Mouse (Mus musculus) neural tube, embryonic 11.5 days (tissue): Measurements from ENCODE around the gene Chmp4b. TPM values are rescaled to one million over a fixed set of nuclear protein-coding genes. Genes with fewer than 3 reads are reported as not detected.

Experiments used
- ATAC-seq: fragments of 200-750 bp; cut with Nextera tagmentation; 2 replicates; pipeline ENCODE4 v1.8.0; 2017; ENCODE audit warnings: moderate number of reproducible peaks, mild to moderate bottlenecking, moderate TSS enrichment, moderate library complexity; ENCODE audit not compliant: insufficient read depth, low FRiP score, low TSS enrichment
- DNase-seq: peaks from one replicate; pipeline ENCODE4 v3.0.0-alpha.2; 2015; ENCODE audit warnings: low spot score
- H3K27ac ChIP-seq: fragments of 300-500 bp; sonication (generic); 2 replicates; pipeline ENCODE4 v1.5.1; 2014; ENCODE audit warnings: low read depth, mild to moderate bottlenecking, low read length
- H3K27me3 ChIP-seq: fragments of 300-500 bp; sonication (generic); 2 replicates; pipeline ENCODE4 v1.6.1; 2014; ENCODE audit warnings: mild to moderate bottlenecking, low read length, mixed read lengths; ENCODE audit not compliant: control insufficient read depth, insufficient read depth
- H3K36me3 ChIP-seq: fragments of 300-500 bp; sonication (generic); 2 replicates; pipeline ENCODE4 v1.6.1; 2014; ENCODE audit warnings: mild to moderate bottlenecking, low read length, moderate library complexity, mixed read lengths; ENCODE audit not compliant: control insufficient read depth, insufficient read depth
- H3K4me1 ChIP-seq: fragments of 300-500 bp; sonication (generic); 2 replicates; pipeline ENCODE4 v1.6.1; 2014; ENCODE audit warnings: low read length, mixed read lengths; ENCODE audit not compliant: control insufficient read depth, insufficient read depth
- H3K4me2 ChIP-seq: fragments of 300-500 bp; sonication (generic); 2 replicates; pipeline ENCODE4 v1.6.1; 2014; ENCODE audit warnings: low read depth, mild to moderate bottlenecking, moderate library complexity
- H3K4me3 ChIP-seq: fragments of 300-500 bp; sonication (generic); 2 replicates; pipeline ENCODE4 v1.5.1; 2014; ENCODE audit warnings: low read depth, low read length
- H3K9ac ChIP-seq: fragments of 300-500 bp; sonication (generic); 2 replicates; pipeline ENCODE4 v1.6.1; 2014; ENCODE audit warnings: mild to moderate bottlenecking, low read length
- H3K9me3 ChIP-seq: fragments of 300-500 bp; sonication (generic); 2 replicates; pipeline ENCODE4 v1.6.1; 2016; ENCODE audit warnings: low read length; ENCODE audit not compliant: control insufficient read depth
- WGBS: fragments of 180-500 bp; shearing (Covaris S2); extraction: QIAGEN DNeasy Blood & Tissue Kit; methylation state at CpG from one replicate; pipeline ENCODE4 v1.1.7; 2014; 5-methylcytosine and 5-hydroxymethylcytosine counted together
- polyA plus RNA-seq: library from polyadenylated mRNA; unstranded; fragments of >200 nt; fragmentation: Nextera tagmentation; extraction: Ambion mirVana; gene quantifications from 2 replicates; pipeline ENCODE4 v1.2.1, GENCODE M21; 2014

Gene Chmp4b
- polyA plus RNA-seq, 1 experiment from 2014 or later, result 10.5 TPM

DNA sequence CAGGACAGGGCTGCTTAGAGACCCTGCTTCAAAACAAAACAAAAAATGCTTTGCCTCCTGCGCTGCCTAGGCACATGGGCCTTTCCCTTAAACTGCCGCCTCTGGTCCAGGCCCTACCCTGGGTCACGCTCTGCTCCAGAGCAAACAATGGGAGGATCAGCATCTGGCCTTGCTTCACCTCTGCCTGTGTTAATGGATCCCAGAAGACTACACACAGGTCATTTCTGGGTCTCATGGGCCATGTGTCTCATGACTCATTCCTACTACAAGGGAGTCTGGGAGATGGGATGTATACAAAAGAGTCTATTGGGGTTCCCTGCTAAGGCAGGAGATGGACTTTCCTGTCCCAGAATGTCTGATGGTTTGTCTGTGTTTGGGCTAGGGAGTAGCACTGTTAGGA is 45.2 kb downstream of the Chmp4b start:
- Histone ChIP-seq H3K4me2 (no peak overlapping the region), H3K36me3 (0 out of 2 replicates have a peak, but pooled peaks cover 7% of the 10 kb centered on the region), H3K9ac (no peak overlapping the region), H3K4me1 (no peaks in the 10 kb centered on the region), H3K9me3 (no peaks in the 10 kb centered on the region), H3K27ac (no peak overlapping the region), H3K27me3 (no peaks in the 10 kb centered on the region), H3K4me3 (no peak overlapping the region)
- ATAC-seq (no peak), DNase-seq (no peak)
- 43% methylated on average over 3 of the region's 3 CpGs for WGBS

DNA sequence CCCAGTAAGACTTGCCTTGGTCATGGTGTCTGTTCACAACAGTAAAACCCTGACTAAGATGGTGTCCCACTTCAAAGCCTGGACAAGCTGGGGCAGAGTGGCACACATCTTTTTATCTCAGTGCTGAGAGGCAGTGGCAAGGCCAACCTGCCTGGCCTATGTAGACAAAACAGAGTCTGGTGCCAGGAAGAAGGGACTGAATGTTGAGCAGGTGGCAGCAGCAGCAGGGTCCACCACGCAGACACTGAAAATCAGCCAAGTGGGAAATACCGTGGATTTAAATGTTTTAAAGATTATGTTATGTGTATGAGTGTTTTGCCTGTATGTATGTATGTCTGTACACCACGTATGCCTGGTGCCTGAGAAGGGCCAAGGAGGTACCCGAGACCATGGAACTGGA is 47.9 kb downstream of the Chmp4b start:
- WGBS, result 97% methylated on average over 4 of the region's 4 CpGs

DNA sequence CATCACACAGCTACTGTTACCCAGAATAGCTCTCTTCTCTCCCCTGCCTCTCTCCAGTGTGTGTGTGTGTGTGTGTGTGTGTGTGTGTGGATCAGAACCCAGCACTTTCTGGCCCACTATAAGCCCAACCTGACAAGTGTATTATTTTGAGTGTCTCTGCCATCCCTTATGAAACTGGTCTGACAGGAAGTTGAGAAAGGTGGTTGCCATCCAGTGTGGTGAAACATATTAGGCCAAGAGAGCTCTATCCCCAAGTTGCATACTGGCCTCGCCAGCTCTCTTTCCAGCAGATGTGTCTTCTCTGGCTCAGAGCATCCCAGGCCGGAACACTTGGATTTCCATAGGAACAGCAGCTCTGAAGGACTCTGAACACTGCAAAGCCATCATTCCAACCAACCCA is 48.7 kb downstream of the Chmp4b start:
- no peak overlapping the region for H3K4me3 ChIP-seq
- DNase-seq (no peak), ATAC-seq (no peak)
- H3K27ac ChIP-seq, result no peak overlapping the region
- H3K4me2 ChIP-seq, result no peak overlapping the region
- H3K9me3 ChIP-seq, result no peaks in the 10 kb centered on the region
- H3K36me3 ChIP-seq, result 0 out of 2 replicates have a peak, but pooled peaks cover 1% of the 10 kb centered on the region
- no peaks in the 10 kb centered on the region for H3K4me1 ChIP-seq
- no peaks in the 10 kb centered on the region for H3K27me3 ChIP-seq
- WGBS, result 90% methylated on average over 2 of the region's 2 CpGs
- H3K9ac ChIP-seq, result no peak overlapping the region

More for the DNA sequence above, 47.9 kb downstream of the Chmp4b start:
- Histone ChIP-seq H3K4me1 (no peaks in the 10 kb centered on the region), H3K36me3 (0 out of 2 replicates have a peak, but pooled peaks cover 4% of the 10 kb centered on the region), H3K9ac (no peak overlapping the region), H3K27ac (no peak overlapping the region), H3K4me3 (no peak overlapping the region), H3K9me3 (no peaks in the 10 kb centered on the region), H3K27me3 (no peaks in the 10 kb centered on the region), H3K4me2 (no peak overlapping the region)
- ATAC-seq (no peak), DNase-seq (no peak)

DNA sequence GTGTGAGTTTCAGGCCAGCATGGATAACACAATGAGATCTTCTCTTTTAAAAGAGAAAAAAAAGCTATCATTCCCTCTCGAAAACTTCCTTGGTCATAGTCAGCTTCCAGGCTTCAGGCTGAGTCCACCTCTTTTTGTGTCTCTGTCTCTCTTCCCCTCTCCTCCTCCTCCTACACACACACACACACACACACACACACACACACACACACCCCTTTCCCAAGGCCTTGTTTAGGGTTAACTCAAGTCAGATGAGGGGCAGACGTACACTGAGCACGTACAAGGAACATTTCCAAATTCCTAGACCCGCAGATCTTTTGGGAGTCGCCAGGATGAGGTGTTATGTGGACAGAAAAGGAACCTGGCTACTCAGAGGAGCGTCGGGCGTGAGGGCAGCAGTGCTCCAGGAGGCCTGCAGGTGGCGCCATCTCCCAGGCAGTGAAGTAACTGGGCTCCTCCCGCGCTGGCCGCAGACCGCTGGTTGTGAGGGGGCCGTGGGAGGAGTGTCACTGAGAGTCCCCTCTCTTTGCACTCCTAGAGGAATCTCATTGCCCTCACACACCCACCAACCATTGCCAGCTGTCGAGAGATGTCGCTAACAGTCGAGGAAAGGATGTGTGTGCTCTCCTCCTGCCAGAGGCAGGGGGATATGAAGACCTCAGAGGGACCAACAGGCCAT is 51.3 kb downstream of the Chmp4b start:
- no peaks in the 10 kb centered on the region for H3K4me1 ChIP-seq
- WGBS, result 5% methylated on average over 17 of the region's 17 CpGs
- H3K27ac ChIP-seq, result no peak overlapping the region
- no peaks in the 10 kb centered on the region for H3K9me3 ChIP-seq
- peak; percentile 87 for DNase-seq
- no peaks in the 10 kb centered on the region for H3K36me3 ChIP-seq
- no peak overlapping the region for H3K4me2 ChIP-seq
- H3K4me3 ChIP-seq, result no peak overlapping the region
- H3K9ac ChIP-seq, result no peak overlapping the region
- ATAC-seq, result peak; percentile 45; the same call in 1 of the 2 replicates
- no peaks in the 10 kb centered on the region for H3K27me3 ChIP-seq

DNA sequence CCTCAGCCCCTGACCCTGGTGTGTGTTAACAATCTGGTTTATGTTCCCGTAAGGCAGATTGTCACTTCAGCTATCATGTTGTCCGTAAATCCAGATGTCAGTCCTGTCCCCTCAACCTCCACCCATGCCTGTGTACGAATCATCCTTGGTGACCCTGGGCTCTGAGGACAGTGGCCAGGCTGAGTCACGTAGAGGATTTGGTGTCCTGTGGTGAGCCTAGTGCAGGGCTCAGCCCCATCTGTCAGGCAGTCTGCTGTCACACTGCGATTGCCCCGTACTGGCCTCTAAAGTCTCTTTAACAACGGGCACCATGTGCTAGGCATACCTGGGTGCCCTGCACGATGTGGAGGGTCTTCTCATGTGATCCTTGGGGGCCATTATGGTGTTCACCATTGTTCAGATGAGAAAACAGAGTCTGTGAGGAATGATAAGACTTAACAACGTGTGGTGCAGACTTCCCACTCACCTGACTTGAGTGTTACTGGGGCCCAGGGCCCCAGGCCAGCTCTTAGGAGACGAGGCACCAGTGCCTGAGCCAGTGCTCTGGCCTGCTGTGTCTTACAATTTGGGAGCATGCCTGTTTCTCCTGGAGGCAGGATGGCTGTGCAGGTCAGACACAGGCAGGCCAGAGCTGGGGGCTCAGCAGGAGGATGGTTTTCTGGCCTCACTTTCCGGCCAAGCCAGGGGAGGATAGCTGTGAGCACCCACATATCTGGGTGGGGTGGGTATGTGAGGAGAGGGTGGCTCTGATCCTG is 55.2 kb downstream of the Chmp4b start:
- Histone ChIP-seq H3K27me3 (no peaks in the 10 kb centered on the region), H3K9me3 (no peaks in the 10 kb centered on the region), H3K4me2 (no peak overlapping the region), H3K4me1 (no peaks in the 10 kb centered on the region), H3K36me3 (no peaks in the 10 kb centered on the region), H3K9ac (no peak overlapping the region), H3K27ac (no peak overlapping the region), H3K4me3 (no peak overlapping the region)
- DNase-seq, result no peak
- WGBS, result 53% methylated on average over 11 of the region's 11 CpGs
- no peak for ATAC-seq

DNA sequence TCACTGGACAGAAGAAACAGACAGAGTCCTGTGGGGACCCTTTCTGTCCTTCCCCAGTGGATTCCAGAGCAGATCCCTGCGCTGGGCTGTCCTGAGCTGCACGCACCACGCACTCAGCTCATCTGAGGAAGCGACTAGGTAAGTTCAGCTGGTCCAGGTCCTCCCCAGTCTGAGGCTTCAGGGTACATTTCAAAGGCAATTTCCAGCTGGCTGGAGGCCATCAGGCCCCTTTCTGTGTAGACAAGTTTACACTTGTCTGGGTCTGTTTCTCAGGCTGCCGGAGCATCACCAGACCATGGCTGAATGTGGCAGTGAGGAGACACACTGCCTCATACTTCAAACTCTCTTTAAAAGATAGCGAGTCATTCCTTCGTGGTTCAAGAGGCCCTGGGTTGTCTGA is 55.8 kb downstream of the Chmp4b start:
- no peak overlapping the region for H3K4me2 ChIP-seq
- no peaks in the 10 kb centered on the region for H3K9me3 ChIP-seq
- no peak overlapping the region for H3K27ac ChIP-seq
- H3K4me1 ChIP-seq, result no peaks in the 10 kb centered on the region
- no peaks in the 10 kb centered on the region for H3K27me3 ChIP-seq
- ATAC-seq (no peak), DNase-seq (no peak)
- 81% methylated on average over 7 of the region's 7 CpGs for WGBS
- H3K36me3 ChIP-seq, result no peaks in the 10 kb centered on the region
- no peak overlapping the region for H3K9ac ChIP-seq
- no peak overlapping the region for H3K4me3 ChIP-seq

DNA sequence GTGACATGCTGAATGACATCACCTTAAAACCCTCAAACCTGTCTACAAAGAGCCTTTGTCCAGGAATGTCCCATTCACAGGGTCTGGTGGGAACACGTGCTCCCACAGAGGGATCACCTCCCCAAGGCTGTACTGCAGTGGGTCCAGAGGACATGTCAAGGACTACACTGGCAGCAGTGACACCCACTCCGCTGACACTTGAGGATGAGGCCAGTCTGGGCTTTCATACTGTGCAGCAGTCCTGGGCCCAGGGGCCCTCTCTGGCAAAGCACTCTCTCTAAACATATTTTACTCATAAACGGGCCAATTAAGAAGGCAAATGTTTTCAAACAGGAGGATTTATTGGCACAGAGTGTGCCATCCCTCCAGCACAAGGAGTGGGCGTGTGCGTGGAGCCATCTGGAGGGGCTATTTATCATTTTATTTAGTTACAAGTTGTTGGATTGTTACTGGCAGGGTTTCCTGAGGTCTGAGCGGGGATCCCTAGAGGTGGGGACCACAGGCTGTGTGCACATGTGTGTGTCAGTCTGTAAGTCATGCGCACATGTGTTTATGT is 56.4 kb downstream of the Chmp4b start:
- H3K9me3 ChIP-seq, result no peaks in the 10 kb centered on the region
- WGBS, result 65% methylated on average over 7 of the region's 7 CpGs

DNA sequence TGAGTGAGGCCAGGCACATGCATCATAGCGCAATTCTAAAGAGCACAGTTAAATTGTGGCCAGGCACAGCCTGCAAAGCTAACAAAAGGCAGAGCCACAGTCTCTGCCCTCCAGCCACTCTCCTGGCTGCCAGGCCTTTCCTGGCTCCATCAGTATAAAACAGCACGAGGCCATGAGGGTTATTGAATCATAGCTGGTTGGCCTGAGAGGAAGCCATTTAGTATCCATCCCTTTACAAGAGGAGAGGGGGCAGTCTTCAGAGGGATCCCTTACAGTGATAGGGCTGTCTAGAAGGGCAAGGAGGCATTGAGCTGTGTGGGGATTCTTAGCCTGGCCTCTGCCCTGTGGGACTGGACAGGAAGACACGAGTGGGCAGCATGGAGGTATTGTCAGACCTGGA is 60.2 kb downstream of the Chmp4b start:
- Histone ChIP-seq H3K27me3 (no peaks in the 10 kb centered on the region), H3K9me3 (no peaks in the 10 kb centered on the region), H3K27ac (no peak overlapping the region), H3K36me3 (no peaks in the 10 kb centered on the region), H3K4me1 (no peaks in the 10 kb centered on the region), H3K4me2 (no peak overlapping the region), H3K4me3 (no peak overlapping the region), H3K9ac (no peak overlapping the region)
- WGBS, result 40% methylated on average over 3 of the region's 3 CpGs
- ATAC-seq, result no peak
- DNase-seq, result no peak

More for the DNA sequence above, 56.4 kb downstream of the Chmp4b start:
- Histone ChIP-seq H3K4me3 (no peak overlapping the region), H3K27me3 (no peaks in the 10 kb centered on the region), H3K9ac (no peak overlapping the region), H3K36me3 (no peaks in the 10 kb centered on the region), H3K4me2 (no peak overlapping the region), H3K4me1 (no peaks in the 10 kb centered on the region), H3K27ac (no peak overlapping the region)
- ATAC-seq, result no peak
- no peak for DNase-seq
